In the genomic region with DNA sequence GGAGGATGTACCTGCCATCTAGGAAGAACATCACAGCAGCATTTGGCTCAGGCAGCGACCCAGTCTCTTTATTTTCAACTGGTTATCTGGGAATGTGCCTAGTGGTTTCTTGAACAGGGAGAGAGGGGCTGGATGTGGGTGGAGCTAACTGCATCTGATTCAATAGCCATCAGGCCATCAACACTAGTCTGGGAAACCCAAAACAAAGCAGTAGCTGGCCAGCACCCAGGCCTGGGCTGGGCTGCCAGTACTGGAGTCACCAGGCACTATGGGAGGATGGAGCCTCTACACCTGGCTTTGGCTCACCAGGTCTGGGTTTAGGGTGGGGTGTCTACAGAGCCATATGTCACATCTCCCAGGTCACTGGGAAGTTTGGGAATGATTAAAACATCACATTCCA, we compare ENCODE assay signal across 8 mouse cellular contexts.
DNase-seq lines count a peak whose midpoint lies in the region; ATAC-seq and TF ChIP-seq lines count a peak whose summit lies in the region.
"Had no signal": no experiment of that assay in that cellular context is flagged by ENCODE, and none has a peak within 500 bp of the region (broad histone marks: within the 10 kb centered on the region; RNA-seq: fewer than 3 reads in every experiment).

No protein-coding gene starts in this region.

- H3K4me2 ChIP-seq in limb, embryonic 14.5 days (replicated peaks; ENCODE audit: low read depth, low read length, severe bottlenecking), result no peak overlapping the region

- TF ChIP-seq POLR2A in cerebellum, adult 2 months (IDR thresholded peaks at IDR 0.05; ENCODE audit: borderline replicate concordance, insufficient read depth, low read length), result no peak
- no peak for TF ChIP-seq POLR2A in limb, embryonic 14.5 days (IDR thresholded peaks at IDR 0.05; ENCODE audit: borderline replicate concordance, extremely low read depth, insufficient read depth, insufficient read length)

- no peak for ATAC-seq in limb, embryonic 14.5 days (ENCODE audit: low FRiP score, low read depth)
- ATAC-seq in granulocyte monocyte progenitor cell, adult 5-6 weeks (replicated peaks; ENCODE audit: poor library complexity, severe bottlenecking), result no peak

- DNase-seq in left cerebral cortex, postnatal 4 days, result peak; percentile 49
- no peak for DNase-seq in left cerebral cortex, adult 9 months (ENCODE audit: low spot score in 2 of 2)
- peak; percentile 23 to 53 for DNase-seq in cerebellum, adult 2 months
- peak; percentile 62 for DNase-seq in gastrocnemius, adult 2 months
- no peak for DNase-seq in limb, embryonic 14.5 days (ENCODE audit: low spot score)
- no peak for DNase-seq in adrenal gland, postnatal 25 days

- H3K9ac ChIP-seq in limb, embryonic 14.5 days (ENCODE audit: low read depth, low read length, severe bottlenecking), result no peak overlapping the region

- WGBS in cerebellum, adult 2 months, result 74% methylated on average over 1 of the region's 1 CpGs
- 33% methylated on average over 1 of the region's 1 CpGs for WGBS in limb, embryonic 14.5 days

- H3K36me3 ChIP-seq in limb, embryonic 14.5 days (ENCODE audit: control insufficient read depth, insufficient read depth, low read length), result no peaks in the 10 kb centered on the region

- H3K4me1 ChIP-seq in cerebellum, adult 2 months (ENCODE audit: control insufficient read depth, insufficient read depth, low read length), result peaks cover 17% of the 10 kb centered on the region
- H3K4me1 ChIP-seq in limb, embryonic 14.5 days (ENCODE audit: control insufficient read depth, insufficient read depth, low read length), result peaks cover 48% of the 10 kb centered on the region

- H3K27ac ChIP-seq in cerebellum, adult 2 months (ENCODE audit: insufficient read depth, low read length), result no peak overlapping the region
- H3K27ac ChIP-seq in gastrocnemius, adult 2 months, result peak overlapping the region; percentile 46
- H3K27ac ChIP-seq in limb, embryonic 14.5 days (replicated peaks; ENCODE audit: low read depth, low read length), result peak overlapping the region; percentile 49; the same call in 1 of the 2 replicates
- H3K27ac ChIP-seq: kidney, postnatal 0 days had no signal

- no peaks in the 10 kb centered on the region for H3K9me3 ChIP-seq in limb, embryonic 14.5 days (ENCODE audit: control insufficient read depth, low read length)

- H3K4me3 ChIP-seq in cerebellum, adult 2 months (replicated peaks; ENCODE audit: insufficient read depth, low read depth, low read length), result no peak overlapping the region
- no peak overlapping the region for H3K4me3 ChIP-seq in gastrocnemius, adult 2 months
- H3K4me3 ChIP-seq in limb, embryonic 14.5 days (replicated peaks; ENCODE audit: low read length), result no peak overlapping the region

- TF ChIP-seq CTCF in cerebellum, adult 2 months (IDR thresholded peaks at IDR 0.05; ENCODE audit: borderline replicate concordance, insufficient read depth, low read depth, low read length), result no peak
- TF ChIP-seq CTCF in gastrocnemius, adult 2 months (IDR thresholded peaks at IDR 0.05), result no peak

- H3K27me3 ChIP-seq in cerebellum, adult 2 months (ENCODE audit: control insufficient read depth, insufficient read depth, low read length), result no peaks in the 10 kb centered on the region
- H3K27me3 ChIP-seq in limb, embryonic 14.5 days (ENCODE audit: control insufficient read depth, insufficient read depth, low read length), result no peaks in the 10 kb centered on the region

- intact Hi-C loops in left cerebral cortex, postnatal 4 days (cut with DNase I), result no loop called here
- intact Hi-C loops in gastrocnemius, adult 2 months (cut with DNase I), result no loop called here

Comparison
In these comparisons a context has a peak if more than half of its experiments do, and no peak if none do; other contexts are left out.
1. DNase-seq: peak in left cerebral cortex, postnatal 4 days (single experiment), cerebellum, adult 2 months (2 of 2) and gastrocnemius, adult 2 months (single experiment); none in left cerebral cortex, adult 9 months (0 of 2), limb, embryonic 14.5 days (single experiment) and adrenal gland, postnatal 25 days (single experiment).